Mouse (Mus musculus): ENCODE data around the gene Nedd4.

Gene Nedd4

DNA sequence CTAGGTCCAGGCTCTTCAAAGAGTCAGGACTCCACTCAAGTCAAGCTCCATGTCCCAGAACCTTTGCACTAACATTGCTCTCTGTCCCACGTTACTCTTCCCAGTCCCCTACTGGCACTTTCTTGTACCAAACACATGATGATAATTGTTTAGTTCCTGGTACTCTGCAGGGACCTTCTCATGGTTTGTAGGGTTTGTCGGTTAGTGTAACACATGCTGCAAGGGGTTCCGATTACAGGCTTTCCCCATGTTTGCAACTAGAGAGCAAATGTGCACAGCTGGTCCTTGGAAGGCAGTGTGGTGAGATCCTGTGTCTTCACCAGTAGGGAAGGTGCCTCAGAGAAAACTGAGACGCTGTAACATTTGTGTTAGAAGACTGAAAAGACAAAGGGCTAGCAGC is 8.6 kb upstream of the Nedd4 start:
- WGBS, result 68% methylated on average over 4 of the region's 4 CpGs

DNA sequence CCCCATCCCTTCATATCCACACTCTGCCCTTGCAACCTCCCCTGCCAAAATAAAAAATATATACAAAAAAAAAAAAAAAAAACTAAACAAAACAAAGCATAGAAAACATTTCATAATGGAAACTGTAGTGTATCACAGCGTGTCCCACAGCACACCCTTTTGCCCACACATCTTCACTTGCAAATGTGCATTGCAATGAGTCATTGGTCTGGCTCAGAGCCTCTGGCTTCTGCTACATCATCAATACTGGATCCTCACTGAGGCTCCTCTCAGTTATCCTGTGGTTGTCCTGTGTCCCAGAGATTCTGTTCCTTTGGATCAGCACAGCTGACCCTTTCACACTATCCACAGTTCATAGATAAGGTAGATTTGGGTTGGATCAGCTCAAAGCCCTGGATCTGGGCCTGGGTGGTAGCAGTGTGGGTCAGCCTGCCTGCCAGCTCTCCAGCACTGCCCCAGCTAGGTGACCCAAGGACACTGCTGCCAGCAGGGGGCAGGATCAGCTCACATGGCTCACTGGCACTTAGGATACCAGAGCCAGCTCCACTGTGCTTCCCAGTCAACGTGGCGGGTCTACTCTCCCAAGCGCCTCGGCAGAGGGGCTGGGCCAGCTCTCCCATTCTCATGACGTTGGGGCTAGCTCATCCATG is 7.4 kb upstream of the Nedd4 start:
- 51% methylated on average over 6 of the region's 6 CpGs for WGBS

DNA sequence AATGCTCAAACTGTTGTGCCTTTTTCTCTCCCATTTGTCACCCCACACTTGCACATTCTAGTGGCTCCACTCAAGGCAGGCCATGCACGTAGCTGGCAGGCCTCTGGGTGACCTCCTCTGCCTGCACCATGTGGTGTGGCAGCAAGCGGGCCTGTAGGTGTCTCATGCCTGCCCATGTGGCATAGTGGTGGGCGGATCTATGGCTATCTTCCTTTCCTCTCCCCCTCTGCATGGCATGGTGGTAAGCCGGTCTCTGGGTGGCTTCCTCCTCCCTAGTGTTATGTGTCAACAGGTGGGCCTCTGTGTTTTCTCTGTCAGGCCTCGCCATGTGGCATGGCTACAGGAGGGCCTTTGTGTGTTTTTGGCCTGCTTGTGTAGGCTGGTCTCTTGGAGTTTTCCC is 6.5 kb upstream of the Nedd4 start:
- WGBS, result 85% methylated on average over 5 of the region's 5 CpGs

DNA sequence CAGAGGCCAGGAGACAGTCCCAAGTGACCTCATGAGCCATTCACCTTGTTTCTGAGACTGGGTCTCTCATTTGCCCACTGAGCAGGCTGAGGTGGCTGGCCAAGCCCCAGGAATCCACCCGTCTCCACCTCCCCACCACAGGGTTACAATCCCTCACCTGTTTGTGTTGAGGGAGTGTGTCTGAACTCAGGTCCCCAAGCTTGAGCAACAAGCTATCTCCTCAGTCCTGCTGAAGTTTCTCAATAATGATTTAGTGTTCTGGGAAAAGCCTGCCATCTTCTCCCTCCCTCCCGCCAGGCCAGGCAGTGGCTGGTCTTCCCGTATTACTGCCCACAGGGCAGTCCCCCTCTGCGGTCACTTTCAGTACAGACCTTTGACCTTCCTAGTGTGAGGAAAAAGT is 5.7 kb upstream of the Nedd4 start:
- WGBS, result 73% methylated on average over 4 of the region's 4 CpGs

DNA sequence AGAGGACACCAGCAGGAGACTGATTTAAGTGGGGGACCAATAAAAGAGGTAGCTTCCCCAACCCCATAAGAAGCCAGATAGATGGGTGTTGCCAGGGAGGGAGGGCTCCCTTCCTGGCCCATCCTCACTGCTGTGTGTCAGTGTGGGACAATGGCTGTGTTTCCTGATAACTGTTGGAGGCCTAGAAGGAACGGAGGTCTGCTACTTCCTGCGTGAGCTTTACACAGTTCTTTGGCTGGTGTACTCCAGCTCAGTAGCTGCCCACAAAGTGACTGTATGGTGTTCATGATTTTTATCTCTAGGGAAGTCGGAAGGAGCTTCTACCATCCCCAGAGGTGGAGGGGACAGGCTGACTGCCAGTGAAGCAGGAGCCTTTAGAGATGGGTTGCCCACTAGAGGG is 5.2 kb upstream of the Nedd4 start:
- WGBS, result 68% methylated on average over 3 of the region's 3 CpGs

DNA sequence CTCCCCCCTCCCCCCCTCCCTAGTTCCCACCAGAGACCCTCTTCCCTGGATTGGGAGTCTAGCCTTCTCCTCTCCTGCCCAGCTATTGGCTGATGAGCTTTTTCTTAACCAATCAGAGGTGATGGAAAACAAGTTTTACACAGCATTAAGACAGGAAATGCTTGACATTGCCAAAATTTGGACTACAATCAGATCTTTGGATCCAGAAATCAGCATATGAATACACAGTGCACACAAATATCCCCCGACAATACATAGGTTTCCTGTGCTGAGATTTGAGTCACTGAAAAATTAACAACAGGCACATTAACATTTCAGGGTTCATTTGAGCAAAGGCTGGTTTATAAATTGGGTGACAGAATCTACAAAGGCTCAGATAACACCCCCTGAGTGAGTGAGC is 4.5 kb upstream of the Nedd4 start:
- 63% methylated on average over 1 of the region's 1 CpGs for WGBS

DNA sequence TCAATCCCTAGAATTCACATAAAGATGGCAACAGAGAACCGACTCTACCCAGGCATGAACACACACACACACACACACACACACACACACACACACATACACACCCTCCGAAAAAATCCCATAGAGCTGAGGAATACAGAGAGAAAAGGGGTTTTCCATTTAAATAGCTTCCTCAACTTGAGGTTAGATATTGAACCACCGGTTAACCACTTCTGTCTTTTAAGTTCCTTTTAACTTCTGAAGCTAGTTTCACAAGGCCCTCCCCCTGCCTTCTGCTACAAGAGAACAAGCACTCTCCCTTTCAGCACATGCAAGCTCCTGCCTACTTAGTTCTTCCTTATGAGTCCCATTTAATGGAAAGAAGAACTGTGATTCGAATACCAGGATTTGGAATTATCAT is 2.0 kb upstream of the Nedd4 start:
- 81% methylated on average over 4 of the region's 4 CpGs for WGBS

DNA sequence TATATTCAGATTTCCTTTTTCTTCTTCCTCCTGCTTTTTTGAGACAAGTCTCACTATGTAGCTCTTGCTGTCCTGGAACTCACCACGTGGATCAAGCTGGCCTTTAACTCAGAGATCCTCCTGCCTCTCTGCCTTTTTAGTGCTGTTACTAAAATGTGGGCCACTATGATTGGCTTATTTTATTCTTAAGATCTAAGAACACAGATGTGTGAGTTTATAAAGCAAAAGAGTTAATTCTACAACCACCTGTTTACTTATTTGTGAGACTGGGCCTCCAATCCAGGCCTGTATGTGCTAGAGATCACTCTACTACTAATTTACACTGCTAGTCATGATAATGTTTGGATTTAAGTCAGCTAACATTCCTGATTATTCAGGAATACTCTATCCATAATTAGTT is 1.2 kb upstream of the Nedd4 start:
- WGBS, result 74% methylated on average over 1 of the region's 1 CpGs

DNA sequence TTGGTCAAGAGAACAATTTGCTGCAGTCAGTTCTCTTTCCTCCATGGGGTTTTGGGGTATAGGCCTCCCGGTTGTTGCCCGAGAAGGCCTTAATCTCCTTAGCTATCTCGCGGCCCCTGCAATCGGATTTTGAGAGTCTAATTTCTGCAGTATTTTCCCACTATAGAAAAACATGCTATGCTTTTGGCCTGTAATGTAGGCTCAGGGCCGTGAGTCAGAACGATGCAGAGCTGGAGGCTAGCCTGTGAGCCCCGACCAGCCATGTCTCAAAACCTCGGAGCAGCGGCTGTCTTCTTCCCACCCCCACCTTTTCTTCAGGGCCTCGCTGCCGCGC is 618 bp upstream of the Nedd4 start:
- WGBS, result 2% methylated on average over 13 of the region's 13 CpGs

DNA sequence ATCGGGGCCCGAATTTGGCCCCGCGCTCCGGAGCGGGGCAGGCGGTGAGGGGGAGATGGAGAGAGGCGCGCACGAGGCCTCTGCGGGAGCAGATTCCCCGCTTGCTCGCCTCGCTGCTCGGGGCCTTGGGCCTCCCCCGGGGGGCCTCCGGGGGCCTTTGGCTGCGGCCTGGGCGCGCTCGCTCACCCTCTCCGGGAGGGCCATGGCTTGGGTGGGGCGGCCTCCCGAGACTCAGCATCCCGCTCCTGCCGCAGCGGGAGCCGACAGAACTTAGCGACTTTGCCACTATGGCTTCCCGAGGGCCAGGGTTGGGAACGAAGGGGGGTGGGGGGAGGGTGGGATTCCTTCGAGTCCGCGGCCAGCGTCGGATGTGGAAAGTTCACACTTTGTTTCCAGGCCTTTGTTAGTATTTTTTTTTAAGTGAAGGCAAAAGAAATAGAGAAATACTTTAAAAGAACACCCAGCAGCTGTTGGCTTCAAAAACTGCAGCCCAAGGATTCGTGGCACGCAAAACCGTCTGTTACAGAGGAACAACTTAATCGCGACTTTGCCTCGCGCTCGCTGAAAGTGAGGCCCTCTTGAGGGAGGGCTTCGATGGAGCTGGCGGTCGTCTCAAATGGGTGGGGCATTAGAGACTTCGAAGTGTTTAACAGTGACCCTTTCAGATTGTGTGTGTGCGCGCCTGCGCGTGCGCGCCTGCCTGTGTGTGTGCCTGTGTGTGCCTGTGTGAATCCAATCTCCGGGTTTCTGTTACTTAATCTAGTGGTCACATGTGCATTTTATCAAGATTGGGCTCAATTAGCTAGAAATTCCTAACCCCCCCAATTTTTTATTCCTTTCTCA is 766 bp downstream of the Nedd4 start:
- under 1% methylated on average over 53 of the region's 55 CpGs for WGBS

DNA sequence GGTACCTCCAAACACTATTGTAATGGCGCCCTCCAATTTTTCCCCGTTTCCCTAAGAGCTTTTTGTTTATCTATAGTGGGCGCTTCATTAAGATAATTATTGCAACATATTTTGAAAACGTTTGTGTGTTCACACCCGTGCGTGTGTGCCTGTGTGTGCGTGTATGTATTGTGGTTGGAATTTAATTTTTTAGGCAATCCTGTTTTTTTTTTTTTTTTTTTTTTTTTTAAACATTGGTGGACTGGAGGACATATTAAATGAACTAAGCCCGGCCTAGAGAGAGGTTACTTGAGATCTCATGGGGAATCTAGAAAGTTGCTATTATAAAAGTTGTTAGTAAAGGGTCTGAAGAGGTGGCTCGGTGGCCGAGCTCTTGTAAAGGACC is 1.4 kb downstream of the Nedd4 start:
- 5% methylated on average over 10 of the region's 10 CpGs for WGBS

DNA sequence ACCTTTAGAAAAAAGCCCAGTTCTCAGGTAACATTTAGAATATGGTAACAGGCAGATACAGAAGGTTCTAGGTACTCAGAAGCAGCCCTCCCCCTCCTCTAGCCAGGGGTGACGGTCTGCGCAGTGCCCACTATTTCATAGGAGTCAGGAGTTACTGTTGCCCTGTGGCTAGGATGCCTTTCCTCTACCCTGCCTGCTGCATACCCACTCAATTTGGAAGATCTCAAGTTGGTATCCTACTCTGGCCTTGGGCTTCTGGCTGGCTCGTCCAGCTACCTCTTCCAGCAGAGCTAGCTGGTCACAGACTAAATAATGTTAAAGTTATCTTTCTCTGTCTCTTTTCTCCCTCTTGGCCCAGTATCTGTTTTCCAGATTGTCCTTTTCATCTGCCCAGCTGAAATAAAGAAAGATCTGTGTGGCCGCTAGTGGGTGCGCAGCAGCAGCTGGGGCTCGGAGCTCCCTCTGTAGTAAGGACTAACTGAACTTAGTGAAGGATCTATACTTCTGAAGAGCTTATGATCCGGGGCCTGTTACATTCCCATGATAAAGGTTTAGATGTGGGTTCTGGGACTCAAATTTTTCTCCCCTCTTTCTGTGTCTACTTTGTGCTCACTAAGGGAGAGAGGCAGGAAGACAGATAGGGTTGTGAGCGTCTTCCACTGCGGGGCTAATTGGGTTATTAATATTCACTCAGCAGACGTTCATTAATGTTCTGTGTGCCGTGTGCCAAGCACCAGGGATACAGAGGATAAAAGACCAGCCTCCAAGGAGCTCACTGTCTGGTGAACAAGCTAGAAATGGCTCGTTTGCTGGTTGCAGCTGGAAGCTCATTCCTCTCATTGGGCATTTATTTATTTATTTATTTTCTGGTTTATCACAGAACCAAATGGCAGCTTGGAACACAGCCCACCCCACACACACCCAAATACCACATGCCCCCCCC is 2.5 kb downstream of the Nedd4 start:
- 27% methylated on average over 12 of the region's 12 CpGs for WGBS

DNA sequence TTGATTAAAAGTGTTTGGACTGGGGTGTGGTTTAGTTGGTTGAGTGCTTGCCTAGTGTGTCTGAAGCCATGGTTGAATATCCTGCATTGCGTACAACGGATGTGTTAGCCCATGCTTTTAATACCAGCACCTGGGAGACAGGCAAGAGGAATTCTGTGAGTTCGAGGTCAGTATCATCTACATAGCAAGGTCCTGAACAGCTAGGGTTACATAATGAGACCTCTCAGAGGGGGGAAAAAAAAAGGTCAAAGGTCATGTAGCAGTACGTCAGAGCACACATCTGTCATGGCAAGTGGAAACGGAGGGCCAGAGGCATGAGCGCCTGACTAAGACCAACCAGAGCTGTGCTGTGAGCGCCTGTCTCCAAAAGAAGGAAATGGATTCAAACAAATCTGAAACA is 3.4 kb downstream of the Nedd4 start:
- WGBS, result 50% methylated on average over 7 of the region's 7 CpGs

DNA sequence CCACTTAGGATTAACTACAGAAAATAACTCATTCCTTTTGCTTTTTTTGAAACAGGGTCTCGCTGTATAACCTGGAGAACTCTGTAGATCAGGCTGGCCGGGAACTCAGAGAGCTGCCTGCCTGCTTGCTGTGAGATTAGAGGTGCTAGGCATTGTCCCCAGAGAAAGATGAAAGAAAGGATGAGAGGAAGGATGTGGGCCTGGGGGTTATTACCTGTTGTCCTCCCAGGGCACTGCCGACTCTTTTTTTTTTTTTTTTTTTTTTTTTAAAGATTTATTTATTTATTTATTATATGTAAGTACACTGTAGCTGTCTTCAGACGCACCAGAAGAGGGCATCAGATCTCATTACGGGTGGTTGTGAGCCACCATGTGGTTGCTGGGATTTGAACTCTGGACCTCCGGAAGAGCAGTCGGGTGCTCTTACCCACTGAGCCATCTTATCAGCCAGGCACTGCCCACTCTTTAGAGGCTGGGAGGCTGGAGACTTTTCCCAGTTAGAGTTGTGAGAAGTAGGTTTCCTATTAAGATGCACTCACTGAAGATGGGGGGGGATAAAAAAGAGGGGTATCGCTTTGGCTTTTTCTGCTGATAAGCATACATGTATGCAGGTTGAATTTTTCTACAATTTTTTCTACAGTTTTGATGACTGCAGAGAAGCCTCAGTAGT is 4.3 kb downstream of the Nedd4 start:
- WGBS, result 73% methylated on average over 6 of the region's 8 CpGs

DNA sequence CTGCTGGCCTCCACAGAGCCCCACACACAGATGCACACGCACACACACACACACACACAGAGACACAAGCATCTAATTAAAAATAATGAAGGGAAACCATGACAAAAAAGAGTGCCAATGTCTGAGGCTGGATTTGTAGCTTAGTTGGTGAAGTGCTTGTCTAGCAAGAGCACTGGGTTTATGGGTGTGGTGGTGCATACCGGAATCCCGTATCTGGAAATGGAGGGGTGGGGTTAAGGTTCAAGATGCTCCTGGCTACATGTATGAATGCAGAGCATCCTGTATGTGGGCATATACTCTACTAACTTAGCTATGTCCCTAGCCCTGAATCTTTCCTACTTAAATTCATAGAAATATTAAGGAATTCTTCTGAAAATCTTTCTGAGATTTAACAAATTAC is 5.0 kb downstream of the Nedd4 start:
- WGBS, result 56% methylated on average over 3 of the region's 3 CpGs

DNA sequence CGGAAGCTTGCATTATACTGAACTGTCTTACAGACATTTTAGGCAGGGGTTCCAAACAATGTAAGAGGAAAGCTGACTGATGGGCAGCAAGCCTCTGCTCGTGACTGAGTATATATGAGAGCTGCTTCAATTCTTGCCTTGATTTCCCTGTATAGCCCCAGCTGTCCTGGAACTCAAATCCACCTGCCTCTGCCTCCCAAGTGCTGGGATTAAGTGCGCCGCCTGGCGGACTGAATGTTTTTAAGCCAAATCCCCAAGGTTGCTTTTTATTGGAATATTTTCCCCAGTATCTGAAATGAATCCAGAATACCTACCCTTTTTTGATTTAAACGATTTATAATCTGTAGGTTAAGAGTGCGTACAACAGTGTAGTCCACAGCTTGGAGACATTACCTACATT is 7.2 kb downstream of the Nedd4 start:
- 75% methylated on average over 7 of the region's 7 CpGs for WGBS

DNA sequence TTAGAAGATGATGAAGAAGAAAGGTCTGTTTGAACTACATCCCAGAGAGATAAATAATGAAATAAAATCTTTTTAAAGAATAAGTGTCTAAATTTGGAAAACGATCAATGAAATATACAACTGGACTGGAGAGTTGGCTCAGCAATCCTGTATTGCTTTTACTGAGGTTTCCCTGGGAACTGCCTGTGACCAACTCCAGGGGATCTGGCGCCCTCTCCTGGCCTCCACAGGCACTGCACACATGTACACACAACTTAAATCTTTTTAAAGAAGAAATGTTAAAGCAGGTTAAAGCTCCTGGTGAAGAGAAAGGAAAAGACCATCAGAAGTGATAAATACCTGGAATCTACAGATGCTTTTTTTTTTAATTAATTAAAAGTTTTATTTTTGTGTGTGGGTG is 10.2 kb downstream of the Nedd4 start:
- 4% methylated on average over 2 of the region's 2 CpGs for WGBS

DNA sequence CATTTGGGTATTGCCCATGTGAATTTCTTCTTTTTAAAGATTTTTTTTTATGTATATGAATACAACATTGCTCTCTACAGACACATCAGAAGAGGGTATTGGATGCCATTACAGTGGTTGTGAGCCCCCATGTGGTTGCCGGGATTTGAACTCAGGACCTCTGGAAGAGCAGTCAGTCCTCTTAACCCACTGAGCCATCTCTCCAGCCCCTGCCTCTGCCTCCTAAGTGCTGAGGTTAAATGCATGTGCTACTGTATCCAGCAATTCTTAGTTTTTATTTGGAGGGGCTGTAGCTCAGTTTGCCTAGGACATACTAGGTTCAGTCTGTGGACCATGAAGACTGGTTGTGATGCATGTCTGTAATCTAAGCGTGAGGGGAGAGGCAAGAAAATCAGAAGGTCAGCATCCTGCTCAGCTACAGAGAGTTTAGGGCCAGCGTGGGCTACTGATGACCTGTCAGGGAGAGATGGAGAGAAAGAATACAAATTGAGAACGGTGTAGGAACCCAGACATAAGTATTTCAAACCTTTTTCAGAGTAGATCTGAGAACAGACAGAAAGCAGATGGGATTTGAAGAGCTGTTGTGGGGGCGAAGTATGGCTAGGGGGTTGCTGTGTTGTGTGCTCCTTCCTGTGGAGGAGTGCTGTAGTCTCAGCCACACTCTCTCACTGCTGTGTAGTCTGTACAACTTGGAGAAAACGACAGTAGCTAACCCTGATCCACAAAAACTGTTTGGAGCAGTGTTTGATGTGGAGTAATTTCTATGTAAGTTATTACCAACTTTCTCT is 13.0 kb downstream of the Nedd4 start:
- 51% methylated on average over 6 of the region's 6 CpGs for WGBS

DNA sequence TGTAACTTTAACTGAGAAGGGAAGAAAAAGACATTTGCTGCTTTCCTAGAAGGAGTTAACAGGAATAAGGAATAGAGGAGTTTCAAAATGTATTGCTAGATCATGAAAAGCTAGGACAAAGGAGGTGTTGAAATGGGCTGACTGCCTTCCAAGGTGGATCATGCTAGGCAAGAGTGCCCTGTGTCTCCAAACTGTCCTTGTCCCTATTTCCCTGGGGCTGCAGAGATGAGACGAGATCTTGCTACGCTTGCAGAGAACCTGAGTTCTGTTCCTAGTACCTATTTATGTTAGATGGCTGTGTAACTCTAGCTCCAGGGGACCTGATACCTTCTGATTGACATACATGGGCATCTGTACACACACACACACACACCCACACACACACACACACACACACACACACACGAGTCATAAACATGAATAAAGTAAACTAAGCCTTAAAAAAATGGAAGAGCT is 13.6 kb downstream of the Nedd4 start:
- WGBS, result 41% methylated on average over 3 of the region's 3 CpGs

DNA sequence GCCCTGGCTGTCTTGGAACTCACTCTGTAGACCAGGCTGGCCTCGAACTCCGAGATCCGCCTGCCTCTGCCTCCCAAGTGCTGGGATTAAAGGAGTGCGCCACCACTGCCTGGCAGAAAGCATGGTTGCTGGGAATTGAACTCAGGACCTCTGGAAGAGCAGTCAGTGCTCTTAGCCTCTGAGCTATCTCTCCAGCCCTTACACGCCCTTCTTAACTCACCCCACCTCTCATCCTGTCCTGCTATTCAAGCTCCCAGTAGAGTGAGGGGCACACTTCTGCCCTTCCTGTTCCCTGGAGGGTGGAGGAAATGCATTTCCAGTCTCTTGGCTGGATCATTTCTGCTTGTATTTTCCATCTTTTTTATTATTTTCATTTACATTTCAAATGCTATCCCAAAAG is 15.5 kb downstream of the Nedd4 start:
- WGBS, result 96% methylated on average over 5 of the region's 5 CpGs

DNA sequence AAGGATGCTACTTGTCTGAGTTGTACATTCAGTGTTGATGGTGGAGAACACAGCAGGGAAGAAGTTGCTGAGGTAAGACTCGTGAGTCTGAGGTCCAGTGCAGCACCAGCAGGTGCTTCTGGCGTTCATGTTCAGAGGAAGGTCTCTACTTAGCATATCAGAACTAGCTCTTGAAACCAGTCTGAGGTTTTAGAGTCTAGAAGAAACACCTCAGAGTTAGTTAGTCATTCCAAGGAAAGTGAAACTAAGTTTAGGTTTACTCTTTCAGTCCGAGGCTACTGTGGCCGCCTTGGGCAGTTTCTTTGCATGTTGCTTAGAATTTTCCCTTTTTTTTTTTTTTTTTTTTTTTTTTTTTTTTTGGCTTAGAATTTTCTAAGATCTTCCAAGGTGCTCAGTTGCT is 16.6 kb downstream of the Nedd4 start:
- WGBS, result 47% methylated on average over 4 of the region's 4 CpGs
